Mouse (Mus musculus) left cerebral cortex, postnatal 10 days (tissue): ENCODE measurements around the gene Vmn1r167. TPM values are rescaled to one million over a fixed set of nuclear protein-coding genes. Genes with fewer than 3 reads are reported as not detected.
"Not testable (repeated sequence)": the region's sequence is repeated elsewhere in the genome, so short reads cannot be mapped to it uniquely, and the experiment has no call there.

Source experiments
- DNase-seq, 2 experiments: peaks; one replicate each; pipeline ENCODE4 v3.0.0; 2021 to 2022; ENCODE audit warnings: low spot score in 2 of 2, mixed read lengths in 1 of 2; ENCODE audit errors: extremely low spot score in 1 of 2
- intact Hi-C: fragments of 180-260 bp; cut with DNase I; formaldehyde crosslinking; loops from one replicate; pipeline ENCODE4 v1.15.1; 2025
- total RNA-seq, 2 experiments: library from RNA; stranded (reverse); gene quantifications; 2 replicates each; pipeline ENCODE4 v1.2.3; 2021

Vmn1r167 gene
- not detected for total RNA-seq

DNA sequence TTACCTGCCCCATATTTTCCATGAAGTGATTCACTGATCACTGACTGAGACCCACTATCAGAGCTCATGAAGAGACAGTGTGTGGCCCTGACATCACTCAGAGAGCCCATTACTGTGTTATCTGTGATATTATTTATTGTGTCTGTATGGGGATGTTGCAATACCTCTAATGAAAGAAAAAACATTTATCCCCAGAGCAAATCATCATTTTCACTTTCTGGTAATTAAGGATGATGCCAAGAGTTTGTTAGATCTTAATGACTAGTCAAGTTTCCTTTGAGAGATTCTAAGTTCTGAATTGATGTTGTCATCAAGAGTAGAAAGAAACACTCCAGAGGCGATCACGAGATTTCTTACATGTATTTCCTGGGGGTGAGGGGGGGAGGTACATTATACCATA lies at the start of gene Vmn1r167:
Vmn1r167 (minus strand) TSS at position 101 of the 400 bp plus-strand sequence.
- DNase-seq, intact Hi-C loops: not testable (repeated sequence)

- DNase-seq, intact Hi-C loops: not testable (repeated sequence)
These were observed 32.4 kb upstream of the Vmn1r167 start, which contains the start of gene Vmn1r168 for GRCm38 (mm10) chr7:23539432-23539831. Vmn1r168 (plus strand) TSS chr7:23539732.

DNA sequence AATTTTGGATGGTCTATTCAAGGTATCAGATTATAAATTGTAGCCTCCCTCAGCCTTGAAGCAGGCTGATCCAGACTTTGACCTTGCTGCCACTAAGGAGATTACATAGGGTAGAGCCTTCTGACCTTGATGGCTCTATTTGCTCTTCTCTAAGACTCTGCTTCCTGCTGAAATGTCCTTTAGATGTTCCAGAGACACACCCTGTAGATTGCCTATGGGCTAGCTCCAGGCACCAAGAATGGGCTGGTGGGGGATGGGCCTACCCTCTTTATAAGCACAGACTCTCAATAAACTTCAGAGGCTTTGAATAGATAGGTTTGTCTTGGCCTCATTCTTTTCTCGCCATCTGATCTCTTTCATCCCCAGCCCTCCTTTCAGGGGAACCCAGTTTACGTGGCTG lies 34.1 kb downstream of the Vmn1r167 start:
- DNase-seq, intact Hi-C loops: not testable (repeated sequence)

GRCm38 (mm10) chr7:23470832-23471231 lies 36.2 kb downstream of the Vmn1r167 start:
- intact Hi-C loops, DNase-seq: not testable (repeated sequence)

- intact Hi-C loops, DNase-seq: not testable (repeated sequence)
These were observed 36.8 kb downstream of the Vmn1r167 start for GRCm38 (mm10) chr7:23470201-23470600.

Other genes with a start within 250 kb of the Vmn1r167 start
- gene Gm6902, start 228.3 kb downstream of the Vmn1r167 start, total RNA-seq, result not detected
- gene Nlrp4e, start 206.0 kb downstream of the Vmn1r167 start, total RNA-seq, result not detected
- gene Nlrp5, start 121.3 kb downstream of the Vmn1r167 start, total RNA-seq, result not detected
- gene Vmn1r168, start 32.5 kb upstream of the Vmn1r167 start, total RNA-seq, result not detected
- gene Vmn1r169, start 68.3 kb upstream of the Vmn1r167 start, total RNA-seq, result not detected
- not detected for gene Vmn1r170, start 99.0 kb upstream of the Vmn1r167 start, total RNA-seq
- gene Vmn1r171, start 123.5 kb upstream of the Vmn1r167 start, total RNA-seq, result not detected
- not detected for gene Vmn1r172, start 151.1 kb upstream of the Vmn1r167 start, total RNA-seq
- not detected for gene Vmn1r173, start 193.5 kb upstream of the Vmn1r167 start, total RNA-seq
- not detected for gene Vmn1r174, start 245.1 kb upstream of the Vmn1r167 start, total RNA-seq